Mouse (Mus musculus): Measurements from ENCODE around the gene Usp36.

The Usp36 gene

DNA sequence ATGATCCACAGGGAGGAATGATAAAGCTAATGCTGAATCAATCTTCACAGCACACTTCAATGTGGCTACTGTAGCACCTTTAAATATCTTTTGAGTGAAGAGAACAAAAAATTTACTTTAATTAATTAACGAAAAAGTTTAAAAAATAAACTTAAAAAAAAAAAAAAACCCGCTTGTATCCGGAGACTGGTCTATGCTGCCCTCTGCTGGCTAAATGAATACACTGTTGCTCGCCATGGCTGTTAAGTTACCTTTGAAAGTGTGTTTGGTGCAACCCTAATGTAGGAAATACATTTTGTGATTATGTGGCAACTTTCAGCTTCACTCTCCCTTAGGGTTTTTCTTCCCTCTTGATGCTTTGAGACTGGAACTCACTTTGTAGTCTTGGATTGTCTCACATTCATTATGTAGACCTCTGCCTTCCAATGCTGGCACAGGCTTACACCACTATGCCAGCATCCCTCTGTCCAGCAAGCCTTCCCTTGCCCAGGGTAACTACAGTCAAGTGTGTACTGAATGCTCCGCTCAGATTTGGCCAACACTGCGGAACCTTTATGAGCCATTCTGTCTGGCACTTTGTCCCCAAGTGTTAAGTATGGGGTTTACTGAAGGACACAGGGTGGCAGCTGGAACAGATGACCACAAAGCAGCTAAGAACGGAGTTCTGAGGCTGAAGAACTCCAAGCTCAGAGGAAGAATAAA lies 69.3 kb downstream of the Usp36 start:
- no peak for DNase-seq

DNA sequence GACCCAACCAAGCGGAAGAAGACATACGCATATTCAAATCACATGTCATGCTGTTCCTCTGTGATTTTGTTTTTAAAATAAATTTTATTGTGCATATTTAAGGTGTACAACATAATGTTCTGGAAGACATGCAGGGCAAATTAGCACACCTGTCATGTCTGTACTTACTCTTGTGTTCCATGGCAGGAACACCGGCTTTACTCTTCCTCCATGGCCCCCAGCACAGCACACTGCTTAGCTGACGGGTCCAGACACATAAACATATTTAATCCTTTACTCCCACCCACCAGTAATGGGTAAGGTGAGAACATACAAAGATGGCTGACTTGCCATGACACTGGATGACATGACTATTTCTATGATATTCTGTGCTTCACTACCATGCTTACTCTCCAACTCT lies 71.0 kb downstream of the Usp36 start:
- no peak for DNase-seq

DNA sequence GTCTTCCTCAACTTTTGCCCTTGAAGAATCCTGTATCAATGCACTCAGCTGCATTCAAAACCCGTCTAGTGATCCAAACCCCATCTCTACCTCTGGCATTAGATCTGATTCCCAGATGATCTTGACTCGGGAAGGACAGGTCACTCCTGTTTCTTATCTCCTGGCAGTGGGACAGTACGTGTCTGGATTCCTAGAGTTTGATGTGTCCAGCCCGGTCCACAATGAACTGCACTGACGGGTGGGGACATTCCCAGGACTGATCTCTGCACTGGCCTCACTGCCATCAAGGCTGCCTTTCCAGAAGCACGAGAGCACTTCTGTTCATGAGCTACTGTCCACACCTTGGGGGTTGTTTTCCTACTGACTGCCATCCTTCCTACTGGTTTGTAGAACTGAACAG lies 73.6 kb downstream of the Usp36 start:
- no peak for DNase-seq

DNA sequence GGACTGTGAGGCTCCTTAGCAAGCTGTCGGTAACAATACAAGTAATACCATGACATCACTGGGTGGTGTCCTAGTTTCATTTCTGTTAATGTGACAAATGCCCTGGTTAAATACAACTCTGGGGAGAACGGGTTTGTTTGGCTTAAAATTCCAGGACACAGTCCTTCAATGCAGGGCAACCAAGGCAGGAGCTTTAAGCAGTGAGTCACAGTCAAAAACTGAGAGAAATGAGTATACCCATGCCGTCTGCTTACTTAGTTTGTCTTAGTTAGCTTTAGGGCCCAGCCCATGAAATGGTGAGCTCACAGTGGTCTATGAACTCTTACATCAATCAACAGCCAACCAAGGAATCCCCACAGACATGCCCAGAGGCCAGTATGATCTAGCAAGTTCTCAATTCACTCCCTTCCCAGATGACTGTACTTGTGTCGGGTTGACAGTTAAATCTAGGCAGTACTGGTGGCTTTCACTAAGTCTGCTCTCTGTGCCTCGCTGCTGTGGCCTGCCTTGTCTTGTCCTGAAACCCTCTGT lies 74.1 kb downstream of the Usp36 start:
- DNase-seq = no peak

DNA sequence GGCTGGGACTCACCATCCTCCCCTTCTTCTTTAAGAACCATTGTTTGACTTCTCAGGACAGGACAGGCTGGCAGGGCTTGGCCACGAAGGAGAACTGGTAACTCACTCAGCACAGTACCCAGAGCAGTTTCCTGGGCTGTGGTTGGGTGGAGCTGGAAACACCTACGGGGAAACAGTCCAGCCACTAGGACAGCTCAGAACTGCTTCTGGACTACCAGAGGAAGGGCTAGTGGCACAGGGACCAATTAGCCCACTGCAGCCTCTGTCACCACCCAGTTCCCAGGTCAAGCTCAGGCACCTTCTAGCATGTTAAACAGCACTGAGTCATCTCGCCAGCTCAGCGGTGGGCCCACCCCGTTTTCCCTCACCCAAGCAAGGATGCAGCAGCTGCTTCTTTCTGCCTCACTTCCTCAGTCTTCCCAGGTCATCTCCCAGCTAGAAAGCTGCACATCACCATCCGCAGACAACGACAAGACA lies 77.4 kb downstream of the Usp36 start:
- no peak for DNase-seq

DNA sequence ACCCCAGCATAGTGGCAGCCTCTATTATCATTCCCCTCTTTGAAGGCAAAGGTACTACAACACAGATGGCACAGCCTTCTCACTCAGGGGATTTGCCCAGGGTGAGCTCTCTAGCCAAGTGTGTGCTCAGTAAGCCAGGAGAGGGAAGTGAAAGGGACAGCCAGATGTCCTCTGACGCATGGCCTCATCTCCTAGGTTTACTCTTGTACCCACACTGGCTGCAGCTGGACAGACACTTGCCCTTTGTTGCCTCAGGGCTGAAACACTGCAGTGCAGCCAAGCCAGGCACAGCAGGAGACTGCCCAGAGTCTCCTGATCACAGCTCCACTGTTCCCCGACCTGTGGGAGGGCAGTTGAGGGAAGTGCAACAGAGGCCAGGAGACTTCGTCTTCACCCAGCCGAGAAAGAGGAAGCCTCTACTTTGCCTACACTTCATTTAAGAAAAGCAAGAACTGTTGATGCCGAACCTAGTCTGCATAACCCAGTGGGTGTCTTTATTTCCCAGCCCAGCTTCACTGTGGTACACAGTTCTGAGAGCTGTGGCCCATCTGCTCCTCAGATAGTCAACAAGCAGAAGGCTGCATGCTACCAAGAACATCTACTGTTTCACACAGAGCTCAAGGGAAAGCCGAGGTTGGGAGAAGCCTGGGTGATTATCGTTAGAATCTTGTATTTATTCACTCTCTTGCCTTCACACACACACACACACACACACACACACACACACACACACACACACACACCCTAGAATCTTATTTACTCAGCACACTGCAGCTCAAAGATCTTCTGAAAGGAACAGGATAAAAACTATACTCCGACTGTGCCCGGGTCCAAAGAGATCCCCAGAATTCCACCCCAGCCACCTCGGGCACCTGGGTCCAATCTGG lies 78.1 kb downstream of the Usp36 start:
- DNase-seq = peak; percentile 54

DNA sequence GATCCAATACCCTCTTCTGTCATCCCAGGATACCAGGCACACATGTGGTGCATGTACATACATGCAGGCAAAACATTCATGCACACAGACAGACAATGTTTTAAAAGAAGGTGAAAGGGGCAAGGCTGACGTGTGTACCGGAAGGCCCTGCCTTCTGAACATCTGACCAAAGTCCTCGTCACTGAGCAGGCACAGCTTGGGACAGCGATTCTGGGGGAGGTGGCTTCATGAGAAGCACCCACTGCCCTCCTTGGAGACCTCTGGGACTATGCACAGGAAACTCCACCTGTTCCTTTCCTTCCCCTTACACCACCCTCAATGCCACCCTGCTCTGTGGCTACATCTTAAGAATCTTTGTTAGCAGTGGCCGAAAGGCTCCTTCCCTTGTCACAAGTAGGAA lies 79.1 kb downstream of the Usp36 start:
- no peak for DNase-seq

DNA sequence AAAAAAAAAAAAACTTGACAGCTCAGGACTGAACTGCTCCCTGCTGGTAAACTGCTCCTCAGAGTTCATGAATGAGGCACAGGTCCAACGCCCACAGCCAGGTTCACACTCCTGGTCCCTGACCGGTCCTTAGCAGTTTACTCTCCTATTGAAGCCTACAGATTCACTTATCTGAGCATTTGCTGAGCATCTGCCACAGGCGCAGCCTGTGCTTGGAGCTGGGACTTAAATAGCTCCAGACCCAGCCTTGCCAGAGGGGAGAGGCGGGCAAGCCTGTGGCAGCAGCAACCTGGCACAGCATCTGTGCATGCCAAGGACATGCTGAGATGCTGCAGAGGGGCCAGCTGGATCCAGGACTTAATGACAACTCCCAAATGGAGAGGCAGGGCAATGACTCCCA lies 79.9 kb downstream of the Usp36 start:
- peak; percentile 63 for DNase-seq

All from right cerebral cortex, postnatal 25 days (tissue).